ENCODE assay signal across 26 mouse cellular contexts in the genomic region with DNA sequence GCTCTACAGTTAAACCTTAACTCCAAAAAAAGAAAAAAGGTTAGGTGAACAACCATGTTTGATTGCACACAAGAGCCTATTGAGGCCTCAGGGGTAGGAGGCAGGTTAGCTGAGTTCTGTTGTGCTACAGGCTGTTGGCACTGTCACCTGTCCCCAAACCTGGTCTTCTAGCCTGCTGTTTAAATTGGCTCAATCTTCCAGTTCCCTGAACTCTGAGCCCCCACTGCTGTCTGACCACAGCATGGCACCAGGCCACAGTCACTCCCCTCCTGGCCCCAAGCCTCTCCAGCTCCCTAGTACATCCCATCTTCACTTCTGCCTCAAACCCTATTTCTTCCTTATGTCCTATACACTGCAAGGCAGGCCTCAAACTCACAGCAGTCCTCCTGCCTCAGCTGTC.
"Had no signal": no experiment of that assay in that cellular context is flagged by ENCODE, and none has a peak within 500 bp of the region (broad histone marks: within the 10 kb centered on the region; RNA-seq: fewer than 3 reads in every experiment).

No protein-coding gene starts in this region.

- DNase-seq: gastrocnemius, postnatal 14 days; gastrocnemius, postnatal 36 days; heart, adult 11 months; heart, adult 2 months; heart, postnatal 14 days; heart, postnatal 4 days; kidney, adult 18-20 months; kidney, adult 8-10 months; kidney, postnatal 10 days; layer of hippocampus, adult 9-11 months; layer of hippocampus, postnatal 36 days; left cerebral cortex, postnatal 4 days; liver, embryonic 13.5 days had no signal

- H3K9ac ChIP-seq: heart, embryonic 13.5 days; heart, embryonic 15.5 days; hindbrain, embryonic 12.5 days; hindbrain, embryonic 14.5 days; intestine, embryonic 15.5 days; limb, embryonic 13.5 days; limb, embryonic 15.5 days; liver, embryonic 13.5 days; liver, embryonic 15.5 days had no signal

- H3K27ac ChIP-seq: heart, adult 2 months; heart, embryonic 13.5 days; heart, embryonic 15.5 days; hindbrain, embryonic 10.5 days; hindbrain, embryonic 12.5 days; hindbrain, embryonic 14.5 days; intestine, embryonic 15.5 days; limb, embryonic 13.5 days; limb, embryonic 15.5 days; liver, embryonic 13.5 days; liver, embryonic 15.5 days had no signal

- H3K4me1 ChIP-seq: heart, embryonic 13.5 days; heart, embryonic 15.5 days; hindbrain, embryonic 12.5 days; intestine, embryonic 15.5 days; limb, embryonic 13.5 days; limb, embryonic 15.5 days; liver, embryonic 13.5 days; liver, embryonic 15.5 days had no signal

- H3K9me3 ChIP-seq: heart, embryonic 13.5 days; heart, embryonic 15.5 days; hindbrain, embryonic 10.5 days; hindbrain, embryonic 12.5 days; intestine, embryonic 15.5 days; limb, embryonic 13.5 days; limb, embryonic 15.5 days; liver, embryonic 13.5 days; liver, embryonic 15.5 days had no signal

- H3K27me3 ChIP-seq: heart, embryonic 13.5 days; heart, embryonic 15.5 days; hindbrain, embryonic 12.5 days; intestine, embryonic 15.5 days; limb, embryonic 13.5 days; limb, embryonic 15.5 days; liver, embryonic 13.5 days; liver, embryonic 15.5 days had no signal

- H3K4me3 ChIP-seq: heart, adult 2 months; heart, embryonic 13.5 days; heart, embryonic 15.5 days; hindbrain, embryonic 10.5 days; hindbrain, embryonic 12.5 days; intestine, embryonic 15.5 days; limb, embryonic 13.5 days; limb, embryonic 15.5 days; liver, embryonic 13.5 days; liver, embryonic 15.5 days had no signal

- H3K4me2 ChIP-seq: heart, embryonic 11.5 days; heart, embryonic 13.5 days; heart, embryonic 15.5 days; hindbrain, embryonic 12.5 days; hindbrain, embryonic 14.5 days; intestine, embryonic 15.5 days; limb, embryonic 13.5 days; limb, embryonic 15.5 days; liver, embryonic 13.5 days; liver, embryonic 15.5 days had no signal

- ATAC-seq: hindbrain, embryonic 16.5 days; inflammation-experienced regulatory T-cells, adult 6 months; intestine, embryonic 15.5 days; intestine, postnatal 0 days had no signal
